Mouse (Mus musculus): ENCODE measurements around the gene Hoxa11. TPM values are rescaled to one million over a fixed set of nuclear protein-coding genes. Genes with fewer than 3 reads are reported as not detected.

Hoxa11 gene
- polyA plus RNA-seq, 1 experiment from 2014 or later = not detected

DNA sequence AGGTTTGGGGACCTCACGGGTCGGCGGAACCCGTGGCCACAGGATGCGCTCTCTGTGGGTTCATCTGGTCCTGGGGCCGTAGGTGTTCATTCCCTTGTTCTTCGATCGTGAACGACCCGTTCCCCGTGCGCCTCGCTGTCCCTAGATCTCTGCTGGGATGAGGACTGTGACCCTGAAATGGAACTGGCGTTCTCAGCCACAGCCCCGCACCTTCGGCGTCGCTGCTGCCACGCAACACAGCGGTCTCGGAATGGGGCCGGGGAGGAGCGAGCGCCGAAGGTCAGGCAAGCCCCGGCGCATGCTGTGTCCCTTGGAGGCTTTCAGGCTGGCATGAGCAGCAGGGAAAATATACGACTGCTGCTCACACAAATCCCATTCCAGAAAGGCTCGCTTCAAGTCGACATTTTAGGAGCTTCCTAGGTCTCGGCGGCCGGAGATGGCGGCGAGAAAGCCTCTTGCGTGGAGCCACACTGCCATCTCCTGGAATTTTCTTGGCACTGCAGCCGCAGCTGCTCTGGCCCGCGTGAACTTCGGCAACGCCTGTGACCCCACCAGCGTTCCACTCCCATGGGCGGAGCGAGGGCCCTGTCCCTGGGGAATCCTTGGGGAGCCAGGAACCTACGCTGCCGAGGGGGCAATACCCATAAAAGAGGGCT lies 24.1 kb downstream of the Hoxa11 start, which contains the start of gene Hoxa7:
Gene Hoxa7 (minus strand): TSS at position 518 of the 656 bp plus-strand sequence.
- no peak within 1 kb of the TSS for H3K27ac ChIP-seq (replicated peaks)
- ATAC-seq (ENCODE audit: insufficient number of reproducible peaks, low FRiP score, low TSS enrichment, low read depth) = 0 out of 2 replicates have a peak, but pooled peaks have one; percentile 22

GRCm38 (mm10) chr6:52220865-52221310 lies 24.7 kb downstream of the Hoxa11 start:
- no peak overlapping the region for H3K27ac ChIP-seq (replicated peaks)
- peak overlapping the region; percentile 52 for H3K4me3 ChIP-seq (replicated peaks)
- H3K9me3 ChIP-seq (replicated peaks) = no peaks in the 10 kb centered on the region
- H3K27me3 ChIP-seq = peaks cover 100% of the 10 kb centered on the region
- peaks cover 34% of the 10 kb centered on the region for H3K4me1 ChIP-seq
- peak overlapping the region; percentile 96 for H3K4me2 ChIP-seq (replicated peaks)
- no peaks in the 10 kb centered on the region for H3K36me3 ChIP-seq
- H3K9ac ChIP-seq = no peak overlapping the region
- ATAC-seq (ENCODE audit: insufficient number of reproducible peaks, low FRiP score, low TSS enrichment, low read depth) = no peak
- WGBS = 9% methylated on average over 12 of the region's 12 CpGs

More for the DNA sequence above, 24.1 kb downstream of the Hoxa11 start, which contains the start of gene Hoxa7:
- peak within 1 kb of the TSS; percentile 52 for H3K4me3 ChIP-seq (replicated peaks)
- H3K4me2 ChIP-seq (replicated peaks) = peak within 1 kb of the TSS; percentile 96
- H3K9ac ChIP-seq = no peak within 1 kb of the TSS
- H3K36me3 ChIP-seq = no peaks in the 10 kb centered on the region
- H3K9me3 ChIP-seq (replicated peaks) = no peaks in the 10 kb centered on the region
- 2% methylated on average over 46 of the region's 46 CpGs for WGBS
- peaks cover 37% of the 10 kb centered on the region for H3K4me1 ChIP-seq
- peaks cover 100% of the 10 kb centered on the region for H3K27me3 ChIP-seq

GRCm38 (mm10) chr6:52220003-52220864 lies 25.4 kb downstream of the Hoxa11 start:
- H3K4me1 ChIP-seq = peaks cover 30% of the 10 kb centered on the region

GRCm38 (mm10) chr6:52219234-52219942 lies 26.2 kb downstream of the Hoxa11 start:
- no peak overlapping the region for H3K4me3 ChIP-seq (replicated peaks)
- peaks cover 26% of the 10 kb centered on the region for H3K4me1 ChIP-seq
- H3K4me2 ChIP-seq (replicated peaks) = no peak overlapping the region
- H3K9ac ChIP-seq = no peak overlapping the region
- peaks cover 100% of the 10 kb centered on the region for H3K27me3 ChIP-seq
- no peak overlapping the region for H3K27ac ChIP-seq (replicated peaks)
- H3K9me3 ChIP-seq (replicated peaks) = no peaks in the 10 kb centered on the region
- WGBS = 32% methylated on average over 9 of the region's 9 CpGs
- H3K36me3 ChIP-seq = no peaks in the 10 kb centered on the region
- ATAC-seq (ENCODE audit: insufficient number of reproducible peaks, low FRiP score, low TSS enrichment, low read depth) = no peak

More at GRCm38 (mm10) chr6:52220003-52220864, 25.4 kb downstream of the Hoxa11 start:
- no peak for ATAC-seq (ENCODE audit: insufficient number of reproducible peaks, low FRiP score, low TSS enrichment, low read depth)
- Histone ChIP-seq H3K9ac (no peak overlapping the region), H3K9me3 (replicated peaks) (no peaks in the 10 kb centered on the region), H3K4me3 (replicated peaks) (0 out of 2 replicates have a peak overlapping the region, but pooled peaks have one; percentile 52), H3K27ac (replicated peaks) (no peak overlapping the region), H3K4me2 (replicated peaks) (no peak overlapping the region), H3K36me3 (no peaks in the 10 kb centered on the region), H3K27me3 (peaks cover 100% of the 10 kb centered on the region)
- 23% methylated on average over 32 of the region's 32 CpGs for WGBS

GRCm38 (mm10) chr6:52218643-52219215 lies 26.9 kb downstream of the Hoxa11 start:
- H3K4me3 ChIP-seq (replicated peaks) = no peak overlapping the region
- H3K9me3 ChIP-seq (replicated peaks) = no peaks in the 10 kb centered on the region
- H3K4me1 ChIP-seq = peaks cover 26% of the 10 kb centered on the region
- H3K27ac ChIP-seq (replicated peaks) = no peak overlapping the region
- no peaks in the 10 kb centered on the region for H3K36me3 ChIP-seq
- no peak overlapping the region for H3K4me2 ChIP-seq (replicated peaks)
- H3K9ac ChIP-seq = no peak overlapping the region
- H3K27me3 ChIP-seq = peaks cover 100% of the 10 kb centered on the region
- no peak for ATAC-seq (ENCODE audit: insufficient number of reproducible peaks, low FRiP score, low TSS enrichment, low read depth)
- WGBS = 10% methylated on average over 14 of the region's 14 CpGs

- H3K4me3 ChIP-seq (replicated peaks) = peak overlapping the region; percentile 29
- ATAC-seq (ENCODE audit: insufficient number of reproducible peaks, low FRiP score, low TSS enrichment, low read depth) = no peak
- no peaks in the 10 kb centered on the region for H3K9me3 ChIP-seq (replicated peaks)
- H3K27me3 ChIP-seq = peaks cover 100% of the 10 kb centered on the region
- H3K4me2 ChIP-seq (replicated peaks) = peak overlapping the region; percentile 37
- H3K4me1 ChIP-seq = peaks cover 27% of the 10 kb centered on the region
- 4% methylated on average over 23 of the region's 23 CpGs for WGBS
- H3K27ac ChIP-seq (replicated peaks) = no peak overlapping the region
- no peak overlapping the region for H3K9ac ChIP-seq
- H3K36me3 ChIP-seq = no peaks in the 10 kb centered on the region
Observed at GRCm38 (mm10) chr6:52217895-52218642, 27.5 kb downstream of the Hoxa11 start.

DNA sequence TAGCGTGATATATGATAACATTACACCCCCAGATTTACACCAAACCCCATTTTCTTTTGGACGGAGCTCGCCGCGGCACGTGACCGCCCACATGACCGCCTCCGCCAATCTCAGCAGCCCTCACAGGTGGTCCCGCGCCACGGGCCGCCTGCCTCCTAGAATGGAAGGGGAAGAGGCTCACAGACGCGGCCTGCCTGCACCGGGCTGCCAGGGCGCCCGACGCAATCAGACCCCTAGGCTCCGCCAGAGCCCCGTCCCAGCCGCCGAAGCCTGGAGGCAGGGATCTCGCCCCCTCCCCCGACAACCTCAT lies 28.2 kb downstream of the Hoxa11 start:
- no peaks in the 10 kb centered on the region for H3K9me3 ChIP-seq (replicated peaks)
- under 1% methylated on average over 25 of the region's 25 CpGs for WGBS
- no peaks in the 10 kb centered on the region for H3K36me3 ChIP-seq
- ATAC-seq (ENCODE audit: insufficient number of reproducible peaks, low FRiP score, low TSS enrichment, low read depth) = no peak
- H3K4me3 ChIP-seq (replicated peaks) = peak overlapping the region; percentile 29
- H3K4me1 ChIP-seq = peaks cover 33% of the 10 kb centered on the region
- H3K27ac ChIP-seq (replicated peaks) = no peak overlapping the region
- H3K4me2 ChIP-seq (replicated peaks) = peak overlapping the region; percentile 37
- H3K9ac ChIP-seq = no peak overlapping the region
- H3K27me3 ChIP-seq = peaks cover 100% of the 10 kb centered on the region

- peak overlapping the region; percentile 29 for H3K4me3 ChIP-seq (replicated peaks)
- H3K27ac ChIP-seq (replicated peaks) = no peak overlapping the region
- peak overlapping the region; percentile 37 for H3K4me2 ChIP-seq (replicated peaks)
- H3K27me3 ChIP-seq = peaks cover 100% of the 10 kb centered on the region
- 3% methylated on average over 60 of the region's 60 CpGs for WGBS
- no peaks in the 10 kb centered on the region for H3K9me3 ChIP-seq (replicated peaks)
- peaks cover 31% of the 10 kb centered on the region for H3K4me1 ChIP-seq
- no peak for ATAC-seq (ENCODE audit: insufficient number of reproducible peaks, low FRiP score, low TSS enrichment, low read depth)
- no peaks in the 10 kb centered on the region for H3K36me3 ChIP-seq
- no peak overlapping the region for H3K9ac ChIP-seq
Observed at GRCm38 (mm10) chr6:52216691-52217458, 28.7 kb downstream of the Hoxa11 start.

GRCm38 (mm10) chr6:52215771-52216535 lies 29.7 kb downstream of the Hoxa11 start:
- Histone ChIP-seq H3K4me3 (replicated peaks) (no peak overlapping the region), H3K4me1 (peaks cover 25% of the 10 kb centered on the region), H3K27ac (replicated peaks) (no peak overlapping the region), H3K27me3 (peaks cover 100% of the 10 kb centered on the region), H3K4me2 (replicated peaks) (no peak overlapping the region), H3K9ac (no peak overlapping the region), H3K9me3 (replicated peaks) (no peaks in the 10 kb centered on the region), H3K36me3 (no peaks in the 10 kb centered on the region)
- 2% methylated on average over 30 of the region's 30 CpGs for WGBS
- no peak for ATAC-seq (ENCODE audit: insufficient number of reproducible peaks, low FRiP score, low TSS enrichment, low read depth)
